Mouse (Mus musculus) left cerebral cortex, adult 2 months (tissue): ENCODE results near the gene Larp4b. TPM values are rescaled to one million over a fixed set of nuclear protein-coding genes. Genes with fewer than 3 reads are reported as not detected.

ENCODE experiments used
- DNase-seq, 2 experiments: peaks; one replicate each; pipeline ENCODE4 v3.0.0; 2021 to 2022; ENCODE audit warnings: low spot score in 2 of 2, mixed read lengths in 1 of 2; ENCODE audit errors: extremely low spot score in 1 of 2
- H3K27ac ChIP-seq: fragments of 200-600 bp; 2 replicates; pipeline ENCODE4 v1.8.1; 2022
- H3K4me3 ChIP-seq: fragments of 200-600 bp; 2 replicates; pipeline ENCODE4 v1.8.1; 2022
- CTCF ChIP-seq: fragments of 200-600 bp; IDR thresholded peaks from 2 replicates; pipeline ENCODE4 v1.8.1; 2022; ENCODE audit warnings: antibody characterized with exemption, mild to moderate bottlenecking, moderate library complexity
- intact Hi-C: fragments of 180-260 bp; cut with DNase I; formaldehyde crosslinking; loops from one replicate; pipeline ENCODE4 v1.15.1; 2025
- total RNA-seq, 2 experiments: library from RNA; stranded (reverse); gene quantifications; 2 replicates each; pipeline ENCODE4 v1.2.3; 2021

Gene Larp4b
- total RNA-seq, 2 experiments from 2014 or later: 70.5 to 76.6 TPM

DNA sequence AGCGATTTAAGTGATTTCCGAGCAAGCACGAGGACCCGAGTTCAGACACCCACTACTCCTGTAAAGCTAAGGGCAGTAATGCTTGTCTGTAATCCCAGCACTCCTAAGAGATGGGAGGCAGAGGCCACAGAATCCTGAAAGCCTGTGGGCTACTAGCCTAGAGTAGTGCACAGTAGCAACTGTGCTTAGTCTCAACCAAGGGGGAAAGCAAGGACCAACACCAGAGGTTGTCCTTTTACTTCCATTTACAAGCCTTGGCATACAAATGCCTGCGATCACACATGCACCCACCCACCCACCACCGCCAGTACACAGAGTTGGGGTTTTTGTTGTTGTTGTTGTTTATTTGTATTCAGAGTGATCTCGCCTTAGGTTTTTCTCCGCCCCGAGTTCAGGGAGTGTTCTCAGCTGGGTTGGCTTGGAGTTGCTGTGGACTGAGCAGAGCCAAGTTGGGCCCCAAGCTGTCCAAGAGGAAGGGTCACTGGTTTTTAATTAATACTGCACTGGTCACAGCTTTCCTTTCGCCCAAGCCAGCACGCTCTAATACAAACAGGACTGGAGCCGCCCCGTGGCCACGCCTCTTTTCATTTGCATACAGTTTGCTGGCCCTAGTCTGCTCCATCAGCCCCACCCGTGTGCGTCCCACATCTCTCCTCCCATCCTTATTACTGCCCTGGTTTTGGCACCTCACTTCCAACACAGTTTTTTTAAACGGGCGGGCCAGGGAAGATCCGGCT, 105.2 kb downstream of the Larp4b start:
- no peak overlapping the region for H3K4me3 ChIP-seq
- intact Hi-C loops: no loop called here
- peak in 1 of 2 experiments; percentile 4 for DNase-seq
- no peak for TF ChIP-seq CTCF
- no peak overlapping the region for H3K27ac ChIP-seq

DNA sequence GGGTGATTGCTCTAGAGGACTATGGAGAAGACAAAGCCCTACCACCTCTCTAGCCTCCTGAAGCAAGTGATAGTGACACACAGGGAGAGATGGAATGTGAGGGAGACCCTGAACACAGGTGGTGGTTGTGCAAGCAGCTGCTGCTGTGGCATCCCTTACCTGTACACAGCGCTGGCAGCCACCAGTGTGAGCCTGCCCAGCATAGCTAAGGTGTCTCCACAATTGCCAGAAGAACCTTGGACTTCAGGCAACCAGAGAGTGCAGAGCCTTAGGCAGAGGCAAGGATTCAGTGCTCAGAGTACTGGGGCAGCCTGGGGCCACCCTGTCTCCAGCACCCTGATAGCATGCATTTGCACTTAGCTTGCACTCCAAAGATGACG, 105.8 kb downstream of the Larp4b start:
- no peak overlapping the region for H3K4me3 ChIP-seq
- H3K27ac ChIP-seq: no peak overlapping the region
- DNase-seq: peak in 1 of 2 experiments; percentile 4
- no peak for TF ChIP-seq CTCF
- intact Hi-C loops: no loop called here

DNA sequence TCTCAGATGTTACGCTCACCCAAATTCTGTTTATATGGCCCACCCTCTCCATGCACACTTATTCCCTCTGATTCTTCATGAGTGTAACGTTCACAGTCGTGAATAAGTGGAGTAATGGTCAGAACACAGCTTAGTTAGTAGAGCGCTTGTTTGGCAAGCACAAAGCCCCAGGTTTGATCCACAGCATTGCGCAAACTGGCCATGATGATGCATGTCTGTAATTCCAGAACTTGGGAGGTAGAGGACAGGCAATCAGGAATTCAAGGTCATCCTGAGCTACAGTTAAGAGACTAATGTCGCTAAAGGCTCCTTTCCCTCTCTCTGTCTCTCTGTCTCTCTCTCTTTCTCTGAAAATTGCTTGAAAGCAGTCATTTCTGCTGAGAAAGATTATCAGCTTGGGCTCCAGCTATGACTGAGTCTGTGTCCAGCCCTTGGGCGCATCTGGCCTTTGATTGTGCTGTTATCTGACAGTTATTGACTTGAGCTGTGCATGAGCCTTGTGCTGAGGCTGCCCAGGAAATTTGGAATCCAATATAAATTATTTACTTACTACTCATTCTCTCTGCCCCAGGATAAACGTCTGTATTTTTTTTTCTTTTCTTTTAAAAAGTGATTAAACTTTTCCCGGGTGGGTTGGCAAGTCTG, 129.2 kb downstream of the Larp4b start:
- no peak for TF ChIP-seq CTCF
- intact Hi-C loops: no loop called here
- no peak overlapping the region for H3K4me3 ChIP-seq
- no peak for DNase-seq
- H3K27ac ChIP-seq: no peak overlapping the region

Other genes with a start within 250 kb of the Larp4b start
- 100 to 1,000 TPM in 1 of 2 experiments, 10 to 100 TPM in 1; 98.0 to 106 TPM for gene Wdr37, start 222.0 kb upstream of the Larp4b start, total RNA-seq
- 10 to 100 TPM; 32.6 to 35.1 TPM for gene Idi1, start 208.4 kb upstream of the Larp4b start, total RNA-seq
- not detected for gene Gm9745, start 145.7 kb upstream of the Larp4b start, total RNA-seq
- gene Idi2, start 141.0 kb upstream of the Larp4b start, total RNA-seq: not detected
- 10 to 100 TPM; 41.2 to 44.1 TPM for gene Gtpbp4, start 97.8 kb upstream of the Larp4b start, total RNA-seq
- gene Dip2c, start 182.6 kb downstream of the Larp4b start, total RNA-seq: 10 to 100 TPM; 66.6 to 76.1 TPM